Mouse (Mus musculus): ENCODE measurements at regions not wholly inside any gene's neighbourhood (a gene's known extent, or its start where the extent isn't known, plus 50 kb on each side); places are given as distances from the start of the nearest gene placed in this dataset.

- Histone ChIP-seq H3K4me3 (ENCODE audit: low read length) (no peak overlapping the region), H3K9ac (ENCODE audit: low read depth, low read length) (no peak overlapping the region), H3K27me3 (ENCODE audit: control insufficient read depth, insufficient read depth, low read length) (no peaks in the 10 kb centered on the region), H3K27ac (ENCODE audit: low read depth, low read length) (no peak overlapping the region), H3K36me3 (ENCODE audit: control insufficient read depth, insufficient read depth, low read length) (no peaks in the 10 kb centered on the region), H3K4me2 (replicated peaks; ENCODE audit: low read depth, low read length) (no peak overlapping the region), H3K4me1 (ENCODE audit: control insufficient read depth, insufficient read depth, low read length) (no peaks in the 10 kb centered on the region), H3K9me3 (ENCODE audit: control insufficient read depth, low read length) (no peaks in the 10 kb centered on the region)
- WGBS, result 88% methylated on average over 2 of the region's 2 CpGs
- no peak for ATAC-seq (ENCODE audit: low FRiP score, low TSS enrichment)
Observed at GRCm38 (mm10) chr4:29482407-29482806, 669.5 kb downstream of the Epha7 start.

- Histone ChIP-seq H3K27ac (ENCODE audit: low read depth, low read length) (no peak overlapping the region), H3K4me1 (ENCODE audit: control insufficient read depth, insufficient read depth, low read length) (no peaks in the 10 kb centered on the region), H3K9ac (ENCODE audit: low read depth, low read length) (no peak overlapping the region), H3K9me3 (ENCODE audit: control insufficient read depth, low read length) (no peaks in the 10 kb centered on the region), H3K4me3 (ENCODE audit: low read length) (no peak overlapping the region), H3K36me3 (ENCODE audit: control insufficient read depth, insufficient read depth, low read length) (no peaks in the 10 kb centered on the region), H3K27me3 (ENCODE audit: control insufficient read depth, insufficient read depth, low read length) (no peaks in the 10 kb centered on the region), H3K4me2 (replicated peaks; ENCODE audit: low read depth, low read length) (no peak overlapping the region)
- 90% methylated on average over 1 of the region's 1 CpGs for WGBS
- ATAC-seq (ENCODE audit: low FRiP score, low TSS enrichment), result no peak
Observed at GRCm38 (mm10) chr4:29500844-29501243, 687.9 kb downstream of the Epha7 start.

DNA sequence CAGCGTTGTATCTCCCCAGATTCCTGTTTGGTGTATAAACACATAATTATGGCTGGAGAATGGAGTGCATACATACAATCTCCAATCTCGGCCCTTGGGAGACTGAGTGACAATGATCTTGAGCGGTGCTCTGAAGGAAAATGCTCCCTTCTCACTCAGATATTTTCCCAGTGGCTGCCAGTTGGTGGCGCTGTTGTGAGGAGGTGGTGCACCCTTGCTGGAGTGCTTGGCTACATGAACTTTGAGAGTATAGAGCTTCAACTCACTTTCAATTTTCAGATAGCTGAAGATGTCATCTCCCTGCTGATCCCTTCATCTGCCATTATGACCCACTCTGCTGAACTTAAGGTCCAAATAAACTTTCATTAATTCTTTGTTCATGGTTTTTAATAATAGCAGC lies 712.1 kb downstream of the Epha7 start:
- H3K4me3 ChIP-seq (ENCODE audit: low read length), result no peak overlapping the region
- H3K9me3 ChIP-seq (ENCODE audit: control insufficient read depth, low read length), result no peaks in the 10 kb centered on the region
- ATAC-seq (ENCODE audit: low FRiP score, low TSS enrichment), result no peak
- no peak overlapping the region for H3K4me2 ChIP-seq (replicated peaks; ENCODE audit: low read depth, low read length)
- no peaks in the 10 kb centered on the region for H3K27me3 ChIP-seq (ENCODE audit: control insufficient read depth, insufficient read depth, low read length)
- H3K36me3 ChIP-seq (ENCODE audit: control insufficient read depth, insufficient read depth, low read length), result no peaks in the 10 kb centered on the region
- no peaks in the 10 kb centered on the region for H3K4me1 ChIP-seq (ENCODE audit: control insufficient read depth, insufficient read depth, low read length)
- H3K9ac ChIP-seq (ENCODE audit: low read depth, low read length), result no peak overlapping the region
- H3K27ac ChIP-seq (ENCODE audit: low read depth, low read length), result no peak overlapping the region
- 59% methylated on average over 4 of the region's 4 CpGs for WGBS

DNA sequence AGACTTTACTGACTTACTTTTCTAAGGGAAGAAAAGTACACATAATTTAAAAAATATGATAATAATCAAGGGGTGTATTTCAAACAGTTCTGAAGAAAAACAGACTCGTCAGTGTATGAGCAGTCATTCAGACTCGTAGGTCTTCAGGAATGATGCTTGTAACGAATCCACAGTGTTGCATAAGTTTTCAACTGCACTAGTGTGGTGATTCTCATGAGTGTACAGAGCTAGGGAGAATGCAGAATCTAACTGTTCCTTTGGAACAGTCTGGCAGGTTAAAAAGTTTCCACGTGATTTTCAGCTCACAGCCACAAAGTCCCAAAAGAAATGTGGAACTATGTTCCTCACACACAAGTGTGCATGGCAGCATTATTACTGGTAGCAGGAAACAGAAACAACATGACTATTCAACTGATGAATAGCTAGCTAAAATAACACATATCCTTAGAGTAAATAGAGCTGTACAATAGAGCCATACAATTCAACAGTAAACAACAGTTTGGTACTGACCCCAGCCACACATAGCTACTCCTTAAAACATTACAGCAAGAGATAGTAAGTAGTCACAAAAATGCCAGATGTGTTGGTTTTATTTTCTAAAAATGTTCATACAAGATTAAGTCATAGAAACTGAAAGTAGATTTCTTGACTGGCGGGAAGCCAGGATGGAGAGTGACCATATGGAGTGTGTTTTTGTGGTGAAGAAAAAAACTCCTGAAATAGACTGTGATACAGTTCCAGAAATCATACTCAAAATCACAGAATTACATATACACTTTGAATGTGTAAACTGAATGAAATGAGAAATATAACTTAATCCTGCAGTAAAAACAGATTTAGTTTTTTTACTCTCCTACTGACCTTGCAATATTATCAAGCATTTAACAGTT lies 713.1 kb downstream of the Epha7 start:
- no peaks in the 10 kb centered on the region for H3K36me3 ChIP-seq (ENCODE audit: control insufficient read depth, insufficient read depth, low read length)
- no peak overlapping the region for H3K4me3 ChIP-seq (ENCODE audit: low read length)
- H3K4me1 ChIP-seq (ENCODE audit: control insufficient read depth, insufficient read depth, low read length), result no peaks in the 10 kb centered on the region
- no peaks in the 10 kb centered on the region for H3K9me3 ChIP-seq (ENCODE audit: control insufficient read depth, low read length)
- H3K27me3 ChIP-seq (ENCODE audit: control insufficient read depth, insufficient read depth, low read length), result no peaks in the 10 kb centered on the region
- H3K4me2 ChIP-seq (replicated peaks; ENCODE audit: low read depth, low read length), result no peak overlapping the region
- WGBS, result 85% methylated on average over 5 of the region's 5 CpGs
- H3K27ac ChIP-seq (ENCODE audit: low read depth, low read length), result no peak overlapping the region
- no peak overlapping the region for H3K9ac ChIP-seq (ENCODE audit: low read depth, low read length)
- no peak for ATAC-seq (ENCODE audit: low FRiP score, low TSS enrichment)

Measured in kidney, embryonic 14.5 days (tissue).